Mouse (Mus musculus): ENCODE results near the gene Pik3cg. TPM values are rescaled to one million over a fixed set of nuclear protein-coding genes. Genes with fewer than 3 reads are reported as not detected.

The Pik3cg gene
- polyA plus RNA-seq, 1 experiment, result 1.9 TPM

GRCm38 (mm10) chr12:32231398-32231797, 22.9 kb upstream of the Pik3cg start:
- Histone ChIP-seq H3K4me1 (peaks cover 51% of the 10 kb centered on the region), H3K36me3 (replicated peaks; ENCODE audit: low read length) (no peaks in the 10 kb centered on the region), H3K27me3 (replicated peaks) (peaks cover 13% of the 10 kb centered on the region), H3K4me3 (replicated peaks) (no peak overlapping the region), H3K9me3 (no peaks in the 10 kb centered on the region)
- TF ChIP-seq GATA1 (IDR thresholded peaks at IDR 0.05; ENCODE audit: borderline replicate concordance, low read length) (no peak), FLI1 (IDR thresholded peaks at IDR 0.05; ENCODE audit: low read length) (no peak)

- no peak for TF ChIP-seq GATA1 (IDR thresholded peaks at IDR 0.05; ENCODE audit: borderline replicate concordance, low read length)
- TF ChIP-seq FLI1 (IDR thresholded peaks at IDR 0.05; ENCODE audit: low read length), result no peak
- no peaks in the 10 kb centered on the region for H3K9me3 ChIP-seq
- peaks cover 55% of the 10 kb centered on the region for H3K4me1 ChIP-seq
These were observed 15.2 kb upstream of the Pik3cg start for GRCm38 (mm10) chr12:32223629-32224028.

GRCm38 (mm10) chr12:32222758-32223385, 14.4 kb upstream of the Pik3cg start:
- H3K4me3 ChIP-seq (replicated peaks), result no peak overlapping the region
- H3K4me1 ChIP-seq, result peaks cover 55% of the 10 kb centered on the region
- TF ChIP-seq GATA1 (IDR thresholded peaks at IDR 0.05; ENCODE audit: borderline replicate concordance, low read length) (no peak), FLI1 (IDR thresholded peaks at IDR 0.05; ENCODE audit: low read length) (no peak)
- peaks cover 11% of the 10 kb centered on the region for H3K27me3 ChIP-seq (replicated peaks)
- H3K36me3 ChIP-seq (replicated peaks; ENCODE audit: low read length), result no peaks in the 10 kb centered on the region
- no peaks in the 10 kb centered on the region for H3K9me3 ChIP-seq

More at GRCm38 (mm10) chr12:32223629-32224028, 15.2 kb upstream of the Pik3cg start:
- Histone ChIP-seq H3K27me3 (replicated peaks) (peaks cover 11% of the 10 kb centered on the region), H3K4me3 (replicated peaks) (no peak overlapping the region), H3K36me3 (replicated peaks; ENCODE audit: low read length) (no peaks in the 10 kb centered on the region)

- TF ChIP-seq GATA1 (IDR thresholded peaks at IDR 0.05; ENCODE audit: borderline replicate concordance, low read length) (no peak), FLI1 (IDR thresholded peaks at IDR 0.05; ENCODE audit: low read length) (no peak)
- H3K27me3 ChIP-seq (replicated peaks), result peaks cover 7% of the 10 kb centered on the region
These were observed 11.9 kb upstream of the Pik3cg start for GRCm38 (mm10) chr12:32220387-32220786.

GRCm38 (mm10) chr12:32215143-32215542, 6.7 kb upstream of the Pik3cg start:
- Histone ChIP-seq H3K27me3 (replicated peaks) (peaks cover 6% of the 10 kb centered on the region), H3K36me3 (replicated peaks; ENCODE audit: low read length) (peaks cover 10% of the 10 kb centered on the region), H3K4me1 (peaks cover 56% of the 10 kb centered on the region), H3K9me3 (peaks cover 16% of the 10 kb centered on the region), H3K4me3 (replicated peaks) (peak overlapping the region; percentile 54)
- TF ChIP-seq FLI1 (IDR thresholded peaks at IDR 0.05; ENCODE audit: low read length), result no peak
- TF ChIP-seq GATA1 (IDR thresholded peaks at IDR 0.05; ENCODE audit: borderline replicate concordance, low read length), result no peak

More at GRCm38 (mm10) chr12:32220387-32220786, 11.9 kb upstream of the Pik3cg start:
- Histone ChIP-seq H3K4me3 (replicated peaks) (no peak overlapping the region), H3K4me1 (peaks cover 59% of the 10 kb centered on the region), H3K9me3 (peaks cover 16% of the 10 kb centered on the region), H3K36me3 (replicated peaks; ENCODE audit: low read length) (peaks cover 10% of the 10 kb centered on the region)

GRCm38 (mm10) chr12:32212702-32213101, 4.2 kb upstream of the Pik3cg start:
- Histone ChIP-seq H3K4me1 (peaks cover 66% of the 10 kb centered on the region), H3K36me3 (replicated peaks; ENCODE audit: low read length) (peaks cover 10% of the 10 kb centered on the region), H3K4me3 (replicated peaks) (no peak overlapping the region), H3K27me3 (replicated peaks) (peaks cover 5% of the 10 kb centered on the region), H3K9me3 (peaks cover 16% of the 10 kb centered on the region)
- TF ChIP-seq GATA1 (IDR thresholded peaks at IDR 0.05; ENCODE audit: borderline replicate concordance, low read length) (no peak), FLI1 (IDR thresholded peaks at IDR 0.05; ENCODE audit: low read length) (no peak)

- Histone ChIP-seq H3K4me1 (peaks cover 67% of the 10 kb centered on the region), H3K4me3 (replicated peaks) (peak overlapping the region; percentile 38)
- TF ChIP-seq GATA1 (IDR thresholded peaks at IDR 0.05; ENCODE audit: borderline replicate concordance, low read length), result no peak
- no peak for TF ChIP-seq FLI1 (IDR thresholded peaks at IDR 0.05; ENCODE audit: low read length)
These were observed 3.7 kb upstream of the Pik3cg start for GRCm38 (mm10) chr12:32212156-32212555.

GRCm38 (mm10) chr12:32211257-32211656, 2.8 kb upstream of the Pik3cg start:
- H3K27me3 ChIP-seq (replicated peaks), result peaks cover 3% of the 10 kb centered on the region
- peaks cover 4% of the 10 kb centered on the region for H3K36me3 ChIP-seq (replicated peaks; ENCODE audit: low read length)
- peaks cover 73% of the 10 kb centered on the region for H3K4me1 ChIP-seq
- TF ChIP-seq FLI1 (IDR thresholded peaks at IDR 0.05; ENCODE audit: low read length) (no peak), GATA1 (IDR thresholded peaks at IDR 0.05; ENCODE audit: borderline replicate concordance, low read length) (no peak)
- H3K9me3 ChIP-seq, result peaks cover 3% of the 10 kb centered on the region
- H3K4me3 ChIP-seq (replicated peaks), result no peak overlapping the region

More at GRCm38 (mm10) chr12:32212156-32212555, 3.7 kb upstream of the Pik3cg start:
- Histone ChIP-seq H3K36me3 (replicated peaks; ENCODE audit: low read length) (peaks cover 8% of the 10 kb centered on the region), H3K27me3 (replicated peaks) (peaks cover 4% of the 10 kb centered on the region), H3K9me3 (peaks cover 12% of the 10 kb centered on the region)

GRCm38 (mm10) chr12:32208951-32209350, 492 bp upstream of the Pik3cg start:
- no peak for TF ChIP-seq FLI1 (IDR thresholded peaks at IDR 0.05; ENCODE audit: low read length)
- TF ChIP-seq GATA1 (IDR thresholded peaks at IDR 0.05; ENCODE audit: borderline replicate concordance, low read length), result no peak
- H3K4me1 ChIP-seq, result peaks cover 73% of the 10 kb centered on the region
- 0 out of 2 replicates have a peak, but pooled peaks cover 5% of the 10 kb centered on the region for H3K9me3 ChIP-seq
- peaks cover 27% of the 10 kb centered on the region for H3K36me3 ChIP-seq (replicated peaks; ENCODE audit: low read length)
- H3K27me3 ChIP-seq (replicated peaks), result peaks cover 3% of the 10 kb centered on the region
- peak overlapping the region; percentile 92 for H3K4me3 ChIP-seq (replicated peaks)

- Histone ChIP-seq H3K4me3 (replicated peaks) (peak overlapping the region; percentile 92), H3K27me3 (replicated peaks) (no peaks in the 10 kb centered on the region), H3K4me1 (peaks cover 70% of the 10 kb centered on the region), H3K36me3 (replicated peaks; ENCODE audit: low read length) (peaks cover 45% of the 10 kb centered on the region), H3K9me3 (0 out of 2 replicates have a peak, but pooled peaks cover 5% of the 10 kb centered on the region)
- TF ChIP-seq GATA1 (IDR thresholded peaks at IDR 0.05; ENCODE audit: borderline replicate concordance, low read length) (no peak), FLI1 (IDR thresholded peaks at IDR 0.05; ENCODE audit: low read length) (no peak)
These were observed 1.3 kb downstream of the Pik3cg start for GRCm38 (mm10) chr12:32207141-32207540.

All from megakaryocyte, embryonic 14.5 days (primary cell).